Mouse (Mus musculus) spleen, adult 2 months (tissue): ENCODE results near the gene Snap29.

Source experiments
- CTCF ChIP-seq: fragments of 200-500 bp; IDR thresholded peaks from 2 replicates; pipeline ENCODE4 v1.5.1; 2011; ENCODE audit warnings: mild to moderate bottlenecking, inconsistent platforms; ENCODE audit not compliant: insufficient read depth, insufficient read length, insufficient replicate concordance; ENCODE audit errors: extremely low read depth
- POLR2A ChIP-seq: fragments of 200-500 bp; IDR thresholded peaks from 2 replicates; pipeline ENCODE4 v1.6.1; 2011; ENCODE audit warnings: low read depth, low read length, inconsistent platforms

GRCm38 (mm10) chr16:17451541-17452372 is 46.0 kb downstream of the Snap29 start, which contains the start of gene Crkl:
- TF ChIP-seq POLR2A (peak; percentile 62), CTCF (no peak)
